Mouse (Mus musculus): ENCODE results near the gene Pgghg. TPM values are rescaled to one million over a fixed set of nuclear protein-coding genes. Genes with fewer than 3 reads are reported as not detected.
A peak's percentile ranks its signal among the peaks of the same experiment; 100 is the strongest.
"Not testable (repeated sequence)": the region's sequence is repeated elsewhere in the genome, so short reads cannot be mapped to it uniquely, and the experiment has no call there.

Pgghg gene
- polyA plus RNA-seq, 1 experiment = 15.1 TPM

- Histone ChIP-seq H3K27ac (ENCODE audit: insufficient read depth, low read depth, low read length) (no peak overlapping the region), H3K36me3 (ENCODE audit: control insufficient read depth, insufficient read depth, low read length) (no peaks in the 10 kb centered on the region), H3K27me3 (ENCODE audit: control insufficient read depth, insufficient read depth, low read length) (no peaks in the 10 kb centered on the region), H3K4me3 (ENCODE audit: low read depth, low read length) (no peak overlapping the region), H3K4me1 (ENCODE audit: control insufficient read depth, insufficient read depth, insufficient read length, low read length) (peaks cover 7% of the 10 kb centered on the region)
- 53% methylated on average over 9 of the region's 9 CpGs for WGBS
- TF ChIP-seq CTCF (IDR thresholded peaks at IDR 0.05; ENCODE audit: extremely low read depth, insufficient read length, insufficient replicate concordance, low read depth, low read length) = no peak
- TF ChIP-seq POLR2A (IDR thresholded peaks at IDR 0.05; ENCODE audit: low read depth, low read length) = no peak
Measured at GRCm38 (mm10) chr7:140974940-140975339, 33.7 kb downstream of the Pgghg start.

DNA sequence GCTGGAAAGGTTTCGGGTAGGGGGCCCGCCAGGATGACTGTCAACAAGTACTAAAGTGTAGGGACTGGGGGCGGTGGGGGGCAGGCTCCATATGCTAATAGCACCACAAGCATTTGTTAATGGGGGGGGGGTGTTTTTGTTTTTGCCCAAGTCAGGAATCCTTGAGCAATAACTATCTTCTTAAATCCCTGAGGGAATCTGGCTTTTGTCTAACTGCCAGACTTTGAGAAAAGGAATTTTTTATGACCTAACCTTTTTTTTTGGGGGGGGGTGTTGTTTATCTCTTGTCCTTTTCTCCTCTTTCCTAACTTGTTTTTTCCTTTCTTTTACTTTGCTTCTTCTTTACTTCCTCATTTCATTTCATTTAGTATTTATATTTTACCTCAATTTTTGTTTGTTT is 34.3 kb downstream of the Pgghg start:
- H3K4me1 ChIP-seq (ENCODE audit: control insufficient read depth, insufficient read depth, insufficient read length, low read length) = peaks cover 7% of the 10 kb centered on the region
- no peak overlapping the region for H3K27ac ChIP-seq (ENCODE audit: insufficient read depth, low read depth, low read length)
- TF ChIP-seq POLR2A (IDR thresholded peaks at IDR 0.05; ENCODE audit: low read depth, low read length) (no peak), CTCF (IDR thresholded peaks at IDR 0.05; ENCODE audit: extremely low read depth, insufficient read length, insufficient replicate concordance, low read depth, low read length) (no peak)
- H3K36me3 ChIP-seq (ENCODE audit: control insufficient read depth, insufficient read depth, low read length) = no peaks in the 10 kb centered on the region
- no peaks in the 10 kb centered on the region for H3K27me3 ChIP-seq (ENCODE audit: control insufficient read depth, insufficient read depth, low read length)
- no peak overlapping the region for H3K4me3 ChIP-seq (ENCODE audit: low read depth, low read length)
- WGBS = 86% methylated on average over 3 of the region's 3 CpGs

- not testable (repeated sequence) for H3K4me3 ChIP-seq (ENCODE audit: low read depth, low read length); H3K27ac ChIP-seq (ENCODE audit: insufficient read depth, low read depth, low read length); H3K36me3 ChIP-seq (ENCODE audit: control insufficient read depth, insufficient read depth, low read length); H3K4me1 ChIP-seq (ENCODE audit: control insufficient read depth, insufficient read depth, insufficient read length, low read length); H3K27me3 ChIP-seq (ENCODE audit: control insufficient read depth, insufficient read depth, low read length)
- 86% methylated on average over 9 of the region's 9 CpGs for WGBS
Measured at GRCm38 (mm10) chr7:140976720-140977119, 35.5 kb downstream of the Pgghg start.

- H3K4me1 ChIP-seq (ENCODE audit: control insufficient read depth, insufficient read depth, insufficient read length, low read length) = no peaks in the 10 kb centered on the region
- WGBS = 90% methylated on average over 8 of the region's 8 CpGs
- no peak for TF ChIP-seq CTCF (IDR thresholded peaks at IDR 0.05; ENCODE audit: extremely low read depth, insufficient read length, insufficient replicate concordance, low read depth, low read length)
- TF ChIP-seq POLR2A (IDR thresholded peaks at IDR 0.05; ENCODE audit: low read depth, low read length) = no peak
Measured at GRCm38 (mm10) chr7:140981704-140982103, 40.5 kb downstream of the Pgghg start.

GRCm38 (mm10) chr7:140982971-140983370 is 41.8 kb downstream of the Pgghg start:
- H3K36me3 ChIP-seq (ENCODE audit: control insufficient read depth, insufficient read depth, low read length) = no peaks in the 10 kb centered on the region
- WGBS = 93% methylated on average over 7 of the region's 7 CpGs
- no peak overlapping the region for H3K4me3 ChIP-seq (ENCODE audit: low read depth, low read length)
- TF ChIP-seq CTCF (IDR thresholded peaks at IDR 0.05; ENCODE audit: extremely low read depth, insufficient read length, insufficient replicate concordance, low read depth, low read length) = no peak
- TF ChIP-seq POLR2A (IDR thresholded peaks at IDR 0.05; ENCODE audit: low read depth, low read length) = no peak
- H3K27ac ChIP-seq (ENCODE audit: insufficient read depth, low read depth, low read length) = no peak overlapping the region
- no peaks in the 10 kb centered on the region for H3K4me1 ChIP-seq (ENCODE audit: control insufficient read depth, insufficient read depth, insufficient read length, low read length)
- H3K27me3 ChIP-seq (ENCODE audit: control insufficient read depth, insufficient read depth, low read length) = no peaks in the 10 kb centered on the region

More at GRCm38 (mm10) chr7:140981704-140982103, 40.5 kb downstream of the Pgghg start:
- no peak overlapping the region for H3K27ac ChIP-seq (ENCODE audit: insufficient read depth, low read depth, low read length)
- H3K4me3 ChIP-seq (ENCODE audit: low read depth, low read length) = no peak overlapping the region
- H3K36me3 ChIP-seq (ENCODE audit: control insufficient read depth, insufficient read depth, low read length) = no peaks in the 10 kb centered on the region
- H3K27me3 ChIP-seq (ENCODE audit: control insufficient read depth, insufficient read depth, low read length) = no peaks in the 10 kb centered on the region

GRCm38 (mm10) chr7:140987182-140988138 is 46.3 kb downstream of the Pgghg start:
- Histone ChIP-seq H3K36me3 (ENCODE audit: control insufficient read depth, insufficient read depth, low read length) (no peaks in the 10 kb centered on the region), H3K27ac (ENCODE audit: insufficient read depth, low read depth, low read length) (peak overlapping the region; percentile 24; the same call in 1 of the 2 replicates), H3K4me3 (ENCODE audit: low read depth, low read length) (no peak overlapping the region), H3K27me3 (ENCODE audit: control insufficient read depth, insufficient read depth, low read length) (no peaks in the 10 kb centered on the region), H3K4me1 (ENCODE audit: control insufficient read depth, insufficient read depth, insufficient read length, low read length) (peaks cover 5% of the 10 kb centered on the region)
- no peak for TF ChIP-seq CTCF (IDR thresholded peaks at IDR 0.05; ENCODE audit: extremely low read depth, insufficient read length, insufficient replicate concordance, low read depth, low read length)
- no peak for TF ChIP-seq POLR2A (IDR thresholded peaks at IDR 0.05; ENCODE audit: low read depth, low read length)
- WGBS = 49% methylated on average over 17 of the region's 17 CpGs

DNA sequence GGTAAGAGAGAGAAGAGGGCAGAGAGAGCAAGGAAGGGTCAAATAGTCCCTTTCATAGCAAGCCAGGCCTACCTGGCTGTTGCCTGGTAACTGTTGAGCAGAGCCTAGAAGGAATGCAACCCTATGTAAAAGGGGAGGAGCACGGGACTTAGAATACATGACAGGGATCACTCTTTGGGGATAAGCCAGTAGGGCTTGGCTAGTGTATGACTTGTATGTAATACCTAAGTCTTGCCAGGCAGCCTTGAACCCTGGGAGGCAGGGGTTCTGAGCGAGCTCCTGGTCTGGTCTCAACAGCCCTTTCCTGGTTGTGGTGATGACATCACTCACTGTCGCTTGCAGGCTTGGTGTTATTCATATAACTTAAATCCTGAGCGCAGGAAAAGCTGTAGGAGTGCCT is 47.8 kb downstream of the Pgghg start:
- H3K4me1 ChIP-seq (ENCODE audit: control insufficient read depth, insufficient read depth, insufficient read length, low read length) = peaks cover 5% of the 10 kb centered on the region
- H3K27ac ChIP-seq (ENCODE audit: insufficient read depth, low read depth, low read length) = no peak overlapping the region
- H3K4me3 ChIP-seq (ENCODE audit: low read depth, low read length) = no peak overlapping the region
- no peaks in the 10 kb centered on the region for H3K27me3 ChIP-seq (ENCODE audit: control insufficient read depth, insufficient read depth, low read length)
- no peaks in the 10 kb centered on the region for H3K36me3 ChIP-seq (ENCODE audit: control insufficient read depth, insufficient read depth, low read length)
- 87% methylated on average over 4 of the region's 4 CpGs for WGBS
- TF ChIP-seq CTCF (IDR thresholded peaks at IDR 0.05; ENCODE audit: extremely low read depth, insufficient read length, insufficient replicate concordance, low read depth, low read length) (no peak), POLR2A (IDR thresholded peaks at IDR 0.05; ENCODE audit: low read depth, low read length) (no peak)

Measured in small intestine, adult 2 months (tissue).